Mouse (Mus musculus) cortical plate, adult 2 months (tissue): ENCODE data around the gene Gm49322. TPM values are rescaled to one million over a fixed set of nuclear protein-coding genes. Genes with fewer than 3 reads are reported as not detected.
A peak's percentile ranks its signal among the peaks of the same experiment; 100 is the strongest.

Experiments used
- H3K27ac ChIP-seq: fragments of 200-500 bp; 2 replicates; pipeline ENCODE4 v1.5.1; 2012; ENCODE audit warnings: low read length, control low read depth, inconsistent platforms; ENCODE audit not compliant: insufficient read depth
- H3K4me1 ChIP-seq: fragments of 200-500 bp; 2 replicates; pipeline ENCODE4 v1.6.1; 2011; ENCODE audit warnings: low read length; ENCODE audit not compliant: control insufficient read depth, insufficient read depth
- H3K4me3 ChIP-seq: fragments of 200-500 bp; 2 replicates; pipeline ENCODE4 v1.5.1; 2011; ENCODE audit warnings: mild to moderate bottlenecking, low read length, control low read depth; ENCODE audit not compliant: insufficient read depth
- CTCF ChIP-seq: fragments of 200-500 bp; IDR thresholded peaks from 2 replicates; pipeline ENCODE4 v1.5.1; 2011; ENCODE audit warnings: mild to moderate bottlenecking, control low read depth, low read length; ENCODE audit not compliant: insufficient read depth; ENCODE audit errors: extremely low read depth
- POLR2A ChIP-seq: fragments of 200-500 bp; IDR thresholded peaks from 2 replicates; pipeline ENCODE4 v1.6.1; 2011; ENCODE audit warnings: mild to moderate bottlenecking, low read length, control low read depth; ENCODE audit not compliant: insufficient read depth; ENCODE audit errors: extremely low read depth
- polyA plus RNA-seq: library from polyadenylated mRNA; depleted of rRNA; stranded (reverse); fragments of >200 nt; gene quantifications from 2 replicates; pipeline ENCODE4 v1.2.3, GENCODE M21; 2012

Gm49322 gene
- polyA plus RNA-seq, 1 experiment: 2.8 TPM

DNA sequence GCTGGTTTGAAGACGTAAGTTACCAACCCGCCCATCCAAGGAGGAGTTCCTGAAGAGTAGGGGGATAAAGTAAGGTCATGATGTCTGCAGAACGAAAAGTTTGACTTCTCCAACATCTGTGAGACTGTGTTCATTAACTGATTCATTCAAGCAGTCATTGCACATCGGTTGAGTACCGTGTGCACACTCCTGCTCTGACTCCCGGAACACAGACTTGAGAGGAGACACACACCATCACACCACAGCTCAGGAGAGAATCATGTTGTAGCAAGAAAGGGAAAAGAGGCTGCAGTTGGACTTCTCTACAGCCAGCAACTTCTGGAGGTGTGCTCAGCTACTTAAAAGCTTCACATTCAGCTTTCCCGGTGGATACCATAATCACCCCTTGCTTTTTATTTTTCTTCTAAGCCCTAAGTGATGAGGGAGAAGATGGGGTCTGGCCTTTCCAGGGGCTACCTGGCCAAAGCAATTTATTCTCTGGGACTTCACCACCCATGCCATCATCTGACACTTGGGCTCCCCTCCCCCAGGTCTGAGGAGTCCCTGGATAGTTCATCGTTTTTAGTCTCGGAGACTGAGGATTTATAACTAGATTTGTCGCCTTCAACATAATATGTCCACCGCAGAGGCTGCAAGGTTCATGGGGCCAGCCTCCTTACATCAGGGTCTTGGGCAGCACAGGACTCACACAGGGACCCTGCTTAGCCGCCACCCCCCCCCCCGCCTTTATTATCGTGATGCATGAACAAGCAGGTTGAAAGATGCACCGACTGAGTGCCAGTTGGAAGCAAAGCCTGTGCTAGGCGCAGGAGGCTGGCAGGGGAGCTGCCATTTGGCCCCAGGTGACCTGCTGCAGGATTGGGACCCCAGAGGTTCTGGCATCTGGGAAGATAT lies 15.2 kb downstream of the Gm49322 start:
- Histone ChIP-seq H3K27ac (peak overlapping the region; percentile 64), H3K4me3 (peak overlapping the region; percentile 94), H3K4me1 (peaks cover 4% of the 10 kb centered on the region)
- TF ChIP-seq POLR2A (no peak), CTCF (no peak)

GRCm38 (mm10) chr10:80621690-80621939 lies 15.8 kb downstream of the Gm49322 start:
- TF ChIP-seq POLR2A (no peak), CTCF (no peak)
- Histone ChIP-seq H3K4me1 (peaks cover 4% of the 10 kb centered on the region), H3K4me3 (peak overlapping the region; percentile 94), H3K27ac (peak overlapping the region; percentile 64)

GRCm38 (mm10) chr10:80621940-80622660 lies 16.3 kb downstream of the Gm49322 start:
- peak; percentile 80 for TF ChIP-seq POLR2A
- no peak for TF ChIP-seq CTCF

GRCm38 (mm10) chr10:80622661-80623456 lies 17.0 kb downstream of the Gm49322 start, which contains the start of gene Csnk1g2:
Csnk1g2 (plus strand) TSS chr10:80622838.
- peak within 1 kb of the TSS; percentile 94 for H3K4me3 ChIP-seq
- H3K4me1 ChIP-seq: peaks cover 4% of the 10 kb centered on the region
- TF ChIP-seq CTCF: no peak
- no peak for TF ChIP-seq POLR2A
- peak within 1 kb of the TSS; percentile 89 for H3K27ac ChIP-seq

More at GRCm38 (mm10) chr10:80621940-80622660, 16.3 kb downstream of the Gm49322 start:
- Histone ChIP-seq H3K4me3 (peak overlapping the region; percentile 94), H3K27ac (peak overlapping the region; percentile 89), H3K4me1 (peaks cover 4% of the 10 kb centered on the region)

DNA sequence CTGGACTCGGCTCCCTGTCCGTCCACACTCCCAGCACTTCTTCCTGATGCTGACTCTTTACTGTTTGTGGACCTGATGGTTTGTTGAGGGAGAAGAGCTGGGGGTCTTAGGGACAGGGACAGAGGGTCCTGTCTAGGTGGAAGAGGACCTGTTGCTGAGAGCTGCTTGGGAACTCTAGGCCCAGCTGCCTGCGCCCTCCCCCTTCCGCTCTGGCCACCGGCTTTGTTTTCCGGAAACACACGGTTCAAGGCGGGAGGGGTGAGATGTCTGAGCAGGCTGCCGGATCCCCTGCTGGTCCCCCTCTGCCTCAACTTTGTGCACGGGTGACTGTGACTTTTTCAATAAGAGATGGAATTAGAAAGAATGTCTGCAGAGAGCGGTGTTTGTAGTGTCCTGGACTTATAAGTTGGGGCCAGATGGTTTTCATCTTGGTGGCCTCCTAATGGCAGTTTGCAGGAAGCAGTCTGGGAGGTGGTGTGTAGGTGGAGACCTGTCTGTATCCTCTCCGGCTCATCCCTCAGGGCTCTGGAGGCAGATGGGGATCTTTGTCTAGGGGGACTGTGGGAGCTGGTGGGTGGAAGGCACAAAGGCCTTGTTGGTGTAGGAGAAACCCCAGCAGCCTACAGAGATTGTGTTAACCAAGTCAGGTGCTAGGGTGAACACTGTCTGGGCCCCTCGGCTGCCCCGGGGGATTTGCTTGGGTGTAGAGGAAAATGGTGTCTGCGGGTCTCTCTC lies 17.8 kb downstream of the Gm49322 start:
- Histone ChIP-seq H3K27ac (peak overlapping the region; percentile 71), H3K4me3 (peak overlapping the region; percentile 94), H3K4me1 (peaks cover 5% of the 10 kb centered on the region)
- TF ChIP-seq POLR2A: no peak
- no peak for TF ChIP-seq CTCF

DNA sequence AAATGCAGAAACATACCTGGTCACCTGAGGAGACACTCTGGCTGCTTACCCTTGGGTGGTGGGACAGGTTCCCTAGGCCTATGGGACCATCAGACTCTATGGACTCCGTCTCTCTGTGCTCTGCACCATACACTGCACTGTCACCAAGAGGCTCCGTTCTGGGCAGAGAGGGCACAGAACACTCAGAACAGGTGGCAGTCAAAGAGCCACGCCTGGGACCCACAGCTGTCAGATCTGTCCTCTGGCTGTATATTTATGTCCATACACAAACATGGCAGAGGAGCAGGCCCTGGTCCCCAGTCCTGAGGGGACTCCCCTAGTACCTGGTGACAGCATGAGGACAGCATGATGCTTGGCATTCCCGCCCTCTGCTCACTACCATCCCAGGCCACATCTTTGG lies 19.9 kb downstream of the Gm49322 start:
- Histone ChIP-seq H3K4me3 (no peak overlapping the region), H3K4me1 (peaks cover 12% of the 10 kb centered on the region), H3K27ac (no peak overlapping the region)
- no peak for TF ChIP-seq POLR2A
- no peak for TF ChIP-seq CTCF

- Histone ChIP-seq H3K4me3 (no peak overlapping the region), H3K27ac (no peak overlapping the region), H3K4me1 (peaks cover 12% of the 10 kb centered on the region)
- TF ChIP-seq CTCF (no peak), POLR2A (no peak)
Observed at GRCm38 (mm10) chr10:80627685-80628084, 21.9 kb downstream of the Gm49322 start.

- no peak for TF ChIP-seq POLR2A
- TF ChIP-seq CTCF: no peak
- no peak overlapping the region for H3K27ac ChIP-seq
- H3K4me3 ChIP-seq: no peak overlapping the region
- peaks cover 12% of the 10 kb centered on the region for H3K4me1 ChIP-seq
Observed at GRCm38 (mm10) chr10:80628925-80629324, 23.1 kb downstream of the Gm49322 start.
